Mouse (Mus musculus) midbrain, embryonic 13.5 days (tissue): ENCODE data around the gene Gm10271. TPM values are rescaled to one million over a fixed set of nuclear protein-coding genes. Genes with fewer than 3 reads are reported as not detected.

Experiments used
- ATAC-seq: fragments of 200-750 bp; cut with Nextera tagmentation; 2 replicates; pipeline ENCODE4 v1.8.0; 2017; ENCODE audit warnings: mild to moderate bottlenecking, moderate TSS enrichment, moderate library complexity
- H3K27ac ChIP-seq: fragments of 300-500 bp; sonication (generic); 2 replicates; pipeline ENCODE4 v1.5.1; 2015; ENCODE audit warnings: inconsistent platforms, mild to moderate bottlenecking, moderate library complexity
- H3K27me3 ChIP-seq: fragments of 300-500 bp; sonication (generic); 2 replicates; pipeline ENCODE4 v1.6.1; 2015; ENCODE audit warnings: mild to moderate bottlenecking, inconsistent platforms
- H3K36me3 ChIP-seq: fragments of 300-500 bp; sonication (generic); 2 replicates; pipeline ENCODE4 v1.6.1; 2015; ENCODE audit warnings: mild to moderate bottlenecking, inconsistent platforms
- H3K4me1 ChIP-seq: fragments of 300-500 bp; sonication (generic); replicated peaks from 2 replicates; pipeline ENCODE4 v1.6.1; 2015; ENCODE audit warnings: inconsistent platforms
- H3K4me2 ChIP-seq: fragments of 300-500 bp; sonication (generic); replicated peaks from 2 replicates; pipeline ENCODE4 v1.6.1; 2015; ENCODE audit warnings: moderate library complexity, mild to moderate bottlenecking, inconsistent platforms
- H3K4me3 ChIP-seq: fragments of 300-500 bp; sonication (generic); replicated peaks from 2 replicates; pipeline ENCODE4 v1.5.1; 2015; ENCODE audit warnings: mild to moderate bottlenecking, inconsistent platforms
- H3K9ac ChIP-seq: fragments of 300-500 bp; sonication (generic); replicated peaks from 2 replicates; pipeline ENCODE4 v1.6.1; 2015; ENCODE audit warnings: mild to moderate bottlenecking, inconsistent platforms
- H3K9me3 ChIP-seq: fragments of 300-500 bp; sonication (generic); 2 replicates; pipeline ENCODE4 v1.6.1; 2016; ENCODE audit warnings: mild to moderate bottlenecking, inconsistent platforms
- WGBS: fragments of 180-500 bp; shearing (Covaris S2); methylation state at CpG from one replicate; pipeline ENCODE4 v1.1.7; 2015; 5-methylcytosine and 5-hydroxymethylcytosine counted together
- polyA plus RNA-seq: library from polyadenylated mRNA; unstranded; fragments of >200 nt; fragmentation: Nextera tagmentation; extraction: Ambion mirVana; gene quantifications from 2 replicates; pipeline ENCODE4 v1.2.1, GENCODE M21; 2015

Gene Gm10271
- polyA plus RNA-seq, 1 experiment from 2014 or later, result not detected

GRCm38 (mm10) chr10:116949111-116950008 is 23.0 kb downstream of the Gm10271 start:
- Histone ChIP-seq H3K9me3 (0 out of 2 replicates have a peak, but pooled peaks cover 3% of the 10 kb centered on the region), H3K4me3 (peak overlapping the region; percentile 79), H3K9ac (peak overlapping the region; percentile 84), H3K4me2 (peak overlapping the region; percentile 75), H3K36me3 (no peaks in the 10 kb centered on the region), H3K27ac (peak overlapping the region; percentile 90), H3K27me3 (no peaks in the 10 kb centered on the region), H3K4me1 (peaks cover 21% of the 10 kb centered on the region)
- WGBS, result 1% methylated on average over 44 of the region's 44 CpGs
- peak; percentile 41 for ATAC-seq

DNA sequence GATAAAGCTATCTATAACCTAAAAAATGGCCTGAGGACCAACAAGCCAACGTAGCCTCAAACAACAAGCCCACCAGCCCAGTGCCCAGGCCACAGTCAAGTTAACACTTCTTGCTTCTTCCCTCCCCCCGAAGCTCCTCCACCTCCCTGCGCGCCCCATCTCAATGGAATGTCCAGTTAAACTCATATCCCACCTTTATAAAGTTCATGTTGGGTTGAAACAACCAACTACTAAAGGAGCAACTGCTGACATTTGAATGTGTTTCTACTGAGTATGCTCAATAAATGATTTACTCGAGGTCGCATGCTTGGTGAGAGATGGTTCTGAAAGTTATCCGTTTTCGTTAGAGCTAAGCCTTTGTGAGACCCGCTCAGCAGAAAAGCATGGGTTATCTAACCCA is 24.0 kb downstream of the Gm10271 start:
- no peak overlapping the region for H3K27ac ChIP-seq
- 0 out of 2 replicates have a peak, but pooled peaks cover 3% of the 10 kb centered on the region for H3K9me3 ChIP-seq
- 77% methylated on average over 9 of the region's 9 CpGs for WGBS
- H3K4me1 ChIP-seq, result peaks cover 21% of the 10 kb centered on the region
- H3K36me3 ChIP-seq, result no peaks in the 10 kb centered on the region
- H3K4me3 ChIP-seq, result peak overlapping the region; percentile 79
- H3K27me3 ChIP-seq, result no peaks in the 10 kb centered on the region
- peak overlapping the region; percentile 75 for H3K4me2 ChIP-seq
- ATAC-seq, result no peak
- peak overlapping the region; percentile 84; the same call in 1 of the 2 replicates for H3K9ac ChIP-seq

- Histone ChIP-seq H3K36me3 (peaks cover 8% of the 10 kb centered on the region), H3K27me3 (no peaks in the 10 kb centered on the region), H3K9ac (no peak overlapping the region), H3K4me3 (no peak overlapping the region), H3K4me2 (no peak overlapping the region), H3K4me1 (peaks cover 21% of the 10 kb centered on the region), H3K9me3 (peaks cover 6% of the 10 kb centered on the region; the same call in 1 of the 2 replicates), H3K27ac (no peak overlapping the region)
- WGBS, result 79% methylated on average over 10 of the region's 10 CpGs
- ATAC-seq, result no peak
Observed at GRCm38 (mm10) chr10:116944940-116945339, 27.5 kb downstream of the Gm10271 start.

GRCm38 (mm10) chr10:116944144-116944543 is 28.3 kb downstream of the Gm10271 start:
- Histone ChIP-seq H3K4me3 (no peak overlapping the region), H3K27ac (no peak overlapping the region), H3K9me3 (peaks cover 6% of the 10 kb centered on the region; the same call in 1 of the 2 replicates), H3K27me3 (no peaks in the 10 kb centered on the region), H3K4me1 (peaks cover 18% of the 10 kb centered on the region), H3K4me2 (no peak overlapping the region), H3K9ac (no peak overlapping the region), H3K36me3 (peaks cover 10% of the 10 kb centered on the region)
- 88% methylated on average over 3 of the region's 3 CpGs for WGBS
- ATAC-seq, result no peak

GRCm38 (mm10) chr10:116943025-116943424 is 29.4 kb downstream of the Gm10271 start:
- peaks cover 21% of the 10 kb centered on the region for H3K36me3 ChIP-seq
- ATAC-seq, result no peak
- no peaks in the 10 kb centered on the region for H3K27me3 ChIP-seq
- H3K9ac ChIP-seq, result no peak overlapping the region
- peaks cover 8% of the 10 kb centered on the region; the same call in 1 of the 2 replicates for H3K4me1 ChIP-seq
- no peak overlapping the region for H3K27ac ChIP-seq
- 95% methylated on average over 6 of the region's 6 CpGs for whole genome bisulfite sequencing
- H3K4me3 ChIP-seq, result no peak overlapping the region
- no peak overlapping the region for H3K4me2 ChIP-seq
- peaks cover 6% of the 10 kb centered on the region; the same call in 1 of the 2 replicates for H3K9me3 ChIP-seq

DNA sequence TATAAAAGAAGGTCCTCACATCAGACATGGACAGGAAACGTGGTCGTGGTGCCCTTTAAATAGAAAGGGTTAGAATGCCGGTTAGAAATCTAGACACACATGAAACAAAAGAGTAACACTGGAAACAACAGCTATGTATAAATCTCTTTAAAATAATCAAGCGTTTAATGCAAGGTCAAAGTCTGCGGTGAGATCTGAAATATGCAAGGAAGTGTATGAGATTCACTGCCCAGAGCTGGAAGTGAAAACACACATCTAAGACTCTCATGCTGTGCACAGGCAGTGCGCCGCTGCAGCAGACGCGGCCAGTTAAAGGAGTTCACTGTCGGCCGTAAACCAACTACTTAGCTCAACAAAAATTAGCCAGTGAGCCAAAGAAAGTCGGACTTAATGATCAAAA is 37.4 kb downstream of the Gm10271 start:
- Histone ChIP-seq H3K27ac (no peak overlapping the region), H3K4me1 (no peaks in the 10 kb centered on the region), H3K4me3 (no peak overlapping the region), H3K27me3 (no peaks in the 10 kb centered on the region), H3K9me3 (no peaks in the 10 kb centered on the region), H3K9ac (no peak overlapping the region), H3K4me2 (no peak overlapping the region), H3K36me3 (peaks cover 45% of the 10 kb centered on the region)
- WGBS, result 64% methylated on average over 12 of the region's 12 CpGs
- peak; percentile 67; the same call in 1 of the 2 replicates for ATAC-seq

GRCm38 (mm10) chr10:116933794-116934193 is 38.6 kb downstream of the Gm10271 start:
- Histone ChIP-seq H3K27ac (no peak overlapping the region), H3K4me3 (no peak overlapping the region), H3K9me3 (no peaks in the 10 kb centered on the region), H3K9ac (no peak overlapping the region), H3K27me3 (no peaks in the 10 kb centered on the region), H3K4me2 (no peak overlapping the region), H3K4me1 (no peaks in the 10 kb centered on the region), H3K36me3 (peaks cover 40% of the 10 kb centered on the region)
- 95% methylated on average over 7 of the region's 7 CpGs for WGBS
- no peak for ATAC-seq

- ATAC-seq, result no peak
- Histone ChIP-seq H3K4me1 (no peaks in the 10 kb centered on the region), H3K27ac (no peak overlapping the region), H3K4me2 (no peak overlapping the region), H3K4me3 (no peak overlapping the region), H3K9me3 (no peaks in the 10 kb centered on the region), H3K27me3 (no peaks in the 10 kb centered on the region), H3K9ac (no peak overlapping the region), H3K36me3 (peaks cover 32% of the 10 kb centered on the region)
- 87% methylated on average over 13 of the region's 13 CpGs for WGBS
Observed at GRCm38 (mm10) chr10:116932418-116932817, 40.0 kb downstream of the Gm10271 start.

GRCm38 (mm10) chr10:116931497-116932179 is 40.8 kb downstream of the Gm10271 start:
- Histone ChIP-seq H3K4me1 (no peaks in the 10 kb centered on the region), H3K4me3 (no peak overlapping the region), H3K27me3 (no peaks in the 10 kb centered on the region), H3K36me3 (peaks cover 32% of the 10 kb centered on the region), H3K4me2 (no peak overlapping the region), H3K9me3 (no peaks in the 10 kb centered on the region), H3K27ac (no peak overlapping the region), H3K9ac (no peak overlapping the region)
- ATAC-seq, result no peak
- WGBS, result 90% methylated on average over 15 of the region's 15 CpGs

DNA sequence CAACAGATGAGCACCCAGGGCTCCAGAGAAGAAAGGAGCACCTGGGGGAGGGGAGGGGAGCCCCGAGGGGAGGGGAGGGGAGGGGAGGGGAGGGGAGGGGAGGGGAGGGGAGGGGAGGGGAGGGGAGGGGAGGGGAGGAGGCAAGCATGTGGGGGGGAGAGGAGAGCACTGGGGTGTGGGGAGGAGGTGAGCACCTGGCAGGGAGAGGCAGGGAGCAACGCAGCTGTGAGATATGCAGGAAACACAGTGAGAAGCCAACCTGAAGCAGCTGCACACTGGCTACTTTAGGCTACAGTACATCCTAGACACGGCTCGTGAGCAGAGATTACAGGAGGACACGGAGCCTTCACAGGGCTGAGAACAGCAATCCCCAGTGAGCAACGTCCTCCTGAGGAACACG is 41.5 kb downstream of the Gm10271 start:
- ATAC-seq, result no peak
- no peaks in the 10 kb centered on the region for H3K4me1 ChIP-seq
- no peak overlapping the region for H3K4me2 ChIP-seq
- no peaks in the 10 kb centered on the region for H3K27me3 ChIP-seq
- H3K4me3 ChIP-seq, result no peak overlapping the region
- no peaks in the 10 kb centered on the region for H3K9me3 ChIP-seq
- no peak overlapping the region for H3K27ac ChIP-seq
- H3K36me3 ChIP-seq, result peaks cover 31% of the 10 kb centered on the region
- H3K9ac ChIP-seq, result no peak overlapping the region
- 88% methylated on average over 6 of the region's 7 CpGs for WGBS

DNA sequence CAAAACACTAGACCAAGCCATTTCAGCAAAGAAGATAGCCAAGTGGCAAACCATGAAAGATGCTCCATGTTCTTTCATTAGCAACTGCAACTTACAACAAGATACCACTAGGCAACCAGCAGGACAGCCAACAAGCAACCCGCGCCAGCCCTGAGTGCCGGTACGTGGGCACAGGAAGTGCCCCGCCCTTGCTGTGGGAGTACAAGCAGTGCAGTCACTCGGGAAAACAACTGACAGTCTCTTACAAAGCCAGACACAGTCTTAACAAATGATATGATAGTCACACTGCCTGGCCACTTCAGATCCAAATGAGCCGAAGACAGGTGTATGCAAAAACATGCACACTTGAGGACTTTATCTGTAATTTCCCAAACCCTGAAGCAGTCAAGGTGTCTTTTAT is 41.9 kb downstream of the Gm10271 start:
- H3K27ac ChIP-seq, result no peak overlapping the region
- 86% methylated on average over 7 of the region's 7 CpGs for WGBS
- H3K4me1 ChIP-seq, result no peaks in the 10 kb centered on the region
- peaks cover 33% of the 10 kb centered on the region for H3K36me3 ChIP-seq
- no peak overlapping the region for H3K4me3 ChIP-seq
- H3K9me3 ChIP-seq, result no peaks in the 10 kb centered on the region
- ATAC-seq, result no peak
- no peaks in the 10 kb centered on the region for H3K27me3 ChIP-seq
- no peak overlapping the region for H3K9ac ChIP-seq
- no peak overlapping the region for H3K4me2 ChIP-seq

- H3K9me3 ChIP-seq, result no peaks in the 10 kb centered on the region
- no peak overlapping the region for H3K27ac ChIP-seq
- no peak overlapping the region for H3K4me2 ChIP-seq
- H3K27me3 ChIP-seq, result no peaks in the 10 kb centered on the region
- H3K36me3 ChIP-seq, result peaks cover 47% of the 10 kb centered on the region
- H3K9ac ChIP-seq, result no peak overlapping the region
- ATAC-seq, result no peak
- 91% methylated on average over 3 of the region's 3 CpGs for WGBS
- no peak overlapping the region for H3K4me3 ChIP-seq
- H3K4me1 ChIP-seq, result no peaks in the 10 kb centered on the region
Observed at GRCm38 (mm10) chr10:116928826-116929225, 43.6 kb downstream of the Gm10271 start.
